Mouse (Mus musculus): Measurements from ENCODE around the gene Gm2a. TPM values are rescaled to one million over a fixed set of nuclear protein-coding genes. Genes with fewer than 3 reads are reported as not detected.

Gene Gm2a
- polyA plus RNA-seq (2012; rRNA removed) (12.2 and 14.6 TPM in 2 replicates), polyA plus RNA-seq (2014; fragmentation: Nextera tagmentation; extraction: Ambion mirVana) (34.6 and 37.8 TPM in 2 replicates)

GRCm38 (mm10) chr11:55097463-55098188 is at the start of gene Gm2a:
Gene Gm2a, plus strand, starts transcription at chr11:55098115.
- H3K4me2 ChIP-seq (replicated peaks; ENCODE audit: low read depth, low read length, severe bottlenecking): peak within 1 kb of the TSS; percentile 58
- H3K36me3 ChIP-seq (ENCODE audit: control insufficient read depth, insufficient read depth, low read length): no peaks in the 10 kb centered on the region
- H3K27me3 ChIP-seq (ENCODE audit: control insufficient read depth, insufficient read depth, low read length): no peaks in the 10 kb centered on the region
- 2% methylated on average over 41 of the region's 45 CpGs for WGBS
- peak within 1 kb of the TSS; percentile 62 for H3K9ac ChIP-seq (ENCODE audit: low read depth, low read length, severe bottlenecking)
- H3K9me3 ChIP-seq (ENCODE audit: control insufficient read depth, low read length): no peaks in the 10 kb centered on the region
- 0 out of 2 replicates have a peak, but pooled peaks have one; percentile 63 for TF ChIP-seq POLR2A (IDR thresholded peaks at IDR 0.05; ENCODE audit: borderline replicate concordance, extremely low read depth, insufficient read depth, insufficient read length)
- peak; percentile 98 for ATAC-seq (ENCODE audit: low FRiP score, low read depth)
- DNase-seq (ENCODE audit: low spot score): peak; percentile 96
- H3K4me3 ChIP-seq (replicated peaks; ENCODE audit: low read length): peak within 1 kb of the TSS; percentile 53
- H3K27ac ChIP-seq (replicated peaks; ENCODE audit: low read depth, low read length): peak within 1 kb of the TSS; percentile 58
- no peaks in the 10 kb centered on the region for H3K4me1 ChIP-seq (ENCODE audit: control insufficient read depth, insufficient read depth, low read length)

- TF ChIP-seq POLR2A (IDR thresholded peaks at IDR 0.05; ENCODE audit: borderline replicate concordance, extremely low read depth, insufficient read depth, insufficient read length): no peak
- Histone ChIP-seq H3K4me2 (replicated peaks; ENCODE audit: low read depth, low read length, severe bottlenecking) (no peak overlapping the region), H3K4me1 (ENCODE audit: control insufficient read depth, insufficient read depth, low read length) (no peaks in the 10 kb centered on the region), H3K27me3 (ENCODE audit: control insufficient read depth, insufficient read depth, low read length) (no peaks in the 10 kb centered on the region), H3K9me3 (ENCODE audit: control insufficient read depth, low read length) (no peaks in the 10 kb centered on the region), H3K36me3 (ENCODE audit: control insufficient read depth, insufficient read depth, low read length) (no peaks in the 10 kb centered on the region), H3K27ac (replicated peaks; ENCODE audit: low read depth, low read length) (no peak overlapping the region), H3K9ac (ENCODE audit: low read depth, low read length, severe bottlenecking) (no peak overlapping the region), H3K4me3 (replicated peaks; ENCODE audit: low read length) (no peak overlapping the region)
- ATAC-seq (ENCODE audit: low FRiP score, low read depth) (no peak), DNase-seq (ENCODE audit: low spot score) (no peak)
- 77% methylated on average over 7 of the region's 7 CpGs for WGBS
These were observed 46.9 kb upstream of the Gm2a start for GRCm38 (mm10) chr11:55050837-55051510.

DNA sequence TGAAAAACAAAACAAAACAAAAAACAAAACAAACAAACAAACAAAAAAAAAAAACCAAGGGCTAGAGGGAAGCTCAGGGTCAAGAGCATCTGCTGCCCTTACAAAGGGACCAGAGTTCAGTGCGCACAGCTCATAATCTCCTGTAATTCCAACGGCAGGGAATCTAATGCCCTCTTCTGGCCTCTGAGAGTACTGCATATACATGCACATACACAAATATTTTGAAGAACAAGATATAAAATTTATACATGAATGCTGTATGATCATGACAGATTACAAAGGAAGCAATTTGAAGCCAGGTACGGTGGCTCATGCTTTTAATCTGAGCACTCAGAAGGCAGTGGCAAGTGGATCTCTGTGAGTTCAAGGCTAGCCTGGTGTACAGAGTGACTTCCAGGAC is 40.4 kb upstream of the Gm2a start:
- Histone ChIP-seq H3K9me3 (ENCODE audit: control insufficient read depth, low read length) (no peaks in the 10 kb centered on the region), H3K4me2 (replicated peaks; ENCODE audit: low read depth, low read length, severe bottlenecking) (no peak overlapping the region), H3K4me1 (ENCODE audit: control insufficient read depth, insufficient read depth, low read length) (no peaks in the 10 kb centered on the region), H3K36me3 (ENCODE audit: control insufficient read depth, insufficient read depth, low read length) (no peaks in the 10 kb centered on the region), H3K27me3 (ENCODE audit: control insufficient read depth, insufficient read depth, low read length) (no peaks in the 10 kb centered on the region), H3K4me3 (replicated peaks; ENCODE audit: low read length) (no peak overlapping the region), H3K9ac (ENCODE audit: low read depth, low read length, severe bottlenecking) (no peak overlapping the region), H3K27ac (replicated peaks; ENCODE audit: low read depth, low read length) (no peak overlapping the region)
- DNase-seq (ENCODE audit: low spot score): no peak
- TF ChIP-seq POLR2A (IDR thresholded peaks at IDR 0.05; ENCODE audit: borderline replicate concordance, extremely low read depth, insufficient read depth, insufficient read length): no peak
- no peak for ATAC-seq (ENCODE audit: low FRiP score, low read depth)
- 83% methylated on average over 3 of the region's 3 CpGs for WGBS

DNA sequence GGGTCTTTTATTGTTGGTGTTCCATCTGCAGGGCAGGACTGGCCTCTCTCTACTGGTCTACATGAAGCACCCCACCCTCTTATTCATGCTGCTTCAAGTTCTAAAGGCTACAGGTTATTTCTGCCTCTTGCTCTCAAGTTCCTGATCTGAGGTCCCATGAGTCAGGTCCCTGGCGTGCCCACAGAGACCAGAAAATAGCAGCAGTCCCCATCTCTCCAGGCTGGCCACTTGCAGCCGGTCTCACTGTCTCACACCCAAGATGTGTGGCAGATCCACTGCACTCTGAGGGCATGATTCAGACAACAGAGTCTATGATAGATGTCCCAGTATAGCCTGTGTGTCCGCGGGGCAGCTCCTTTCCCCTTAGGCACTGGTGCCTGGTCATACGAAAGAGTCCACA is 37.1 kb upstream of the Gm2a start:
- no peak for DNase-seq (ENCODE audit: low spot score)
- Histone ChIP-seq H3K4me1 (ENCODE audit: control insufficient read depth, insufficient read depth, low read length) (no peaks in the 10 kb centered on the region), H3K27ac (replicated peaks; ENCODE audit: low read depth, low read length) (no peak overlapping the region), H3K4me2 (replicated peaks; ENCODE audit: low read depth, low read length, severe bottlenecking) (no peak overlapping the region), H3K4me3 (replicated peaks; ENCODE audit: low read length) (no peak overlapping the region), H3K9me3 (ENCODE audit: control insufficient read depth, low read length) (no peaks in the 10 kb centered on the region), H3K9ac (ENCODE audit: low read depth, low read length, severe bottlenecking) (no peak overlapping the region), H3K36me3 (ENCODE audit: control insufficient read depth, insufficient read depth, low read length) (no peaks in the 10 kb centered on the region), H3K27me3 (ENCODE audit: control insufficient read depth, insufficient read depth, low read length) (no peaks in the 10 kb centered on the region)
- WGBS: 83% methylated on average over 5 of the region's 5 CpGs
- no peak for ATAC-seq (ENCODE audit: low FRiP score, low read depth)
- TF ChIP-seq POLR2A (IDR thresholded peaks at IDR 0.05; ENCODE audit: borderline replicate concordance, extremely low read depth, insufficient read depth, insufficient read length): no peak

GRCm38 (mm10) chr11:55062856-55063255 is 35.1 kb upstream of the Gm2a start:
- 45% methylated on average over 5 of the region's 5 CpGs for WGBS
- Histone ChIP-seq H3K9ac (ENCODE audit: low read depth, low read length, severe bottlenecking) (no peak overlapping the region), H3K4me1 (ENCODE audit: control insufficient read depth, insufficient read depth, low read length) (no peaks in the 10 kb centered on the region), H3K4me3 (replicated peaks; ENCODE audit: low read length) (no peak overlapping the region), H3K36me3 (ENCODE audit: control insufficient read depth, insufficient read depth, low read length) (no peaks in the 10 kb centered on the region), H3K27ac (replicated peaks; ENCODE audit: low read depth, low read length) (no peak overlapping the region), H3K27me3 (ENCODE audit: control insufficient read depth, insufficient read depth, low read length) (no peaks in the 10 kb centered on the region), H3K4me2 (replicated peaks; ENCODE audit: low read depth, low read length, severe bottlenecking) (no peak overlapping the region), H3K9me3 (ENCODE audit: control insufficient read depth, low read length) (no peaks in the 10 kb centered on the region)
- TF ChIP-seq POLR2A (IDR thresholded peaks at IDR 0.05; ENCODE audit: borderline replicate concordance, extremely low read depth, insufficient read depth, insufficient read length): no peak
- ATAC-seq (ENCODE audit: low FRiP score, low read depth) (no peak), DNase-seq (ENCODE audit: low spot score) (no peak)
